Mouse (Mus musculus) stomach, postnatal 0 days (tissue): ENCODE results near the gene Gm6096. TPM values are rescaled to one million over a fixed set of nuclear protein-coding genes. Genes with fewer than 3 reads are reported as not detected.

ENCODE experiments used
- ATAC-seq: fragments of 200-750 bp; cut with Nextera tagmentation; 2 replicates; pipeline ENCODE4 v1.8.0; 2017; ENCODE audit not compliant: low FRiP score, low TSS enrichment
- DNase-seq: peaks from one replicate; pipeline ENCODE4 v3.0.0-alpha.2; 2016; ENCODE audit warnings: low spot score
- H3K27ac ChIP-seq: fragments of 300-500 bp; sonication (generic); replicated peaks from 2 replicates; pipeline ENCODE4 v1.5.1; 2014; ENCODE audit warnings: mild to moderate bottlenecking, control low read depth
- H3K27me3 ChIP-seq: fragments of 300-500 bp; sonication (generic); 2 replicates; pipeline ENCODE4 v1.6.1; 2014; ENCODE audit warnings: low read length; ENCODE audit not compliant: control insufficient read depth, insufficient read depth
- H3K36me3 ChIP-seq: fragments of 300-500 bp; sonication (generic); 2 replicates; pipeline ENCODE4 v1.6.1; 2014; ENCODE audit warnings: low read length, mixed read lengths; ENCODE audit not compliant: control insufficient read depth, insufficient read depth
- H3K4me1 ChIP-seq: fragments of 300-500 bp; sonication (generic); replicated peaks from 2 replicates; pipeline ENCODE4 v1.6.1; 2014; ENCODE audit warnings: antibody characterized with exemption; ENCODE audit not compliant: control insufficient read depth, insufficient read depth
- H3K4me2 ChIP-seq: fragments of 300-500 bp; sonication (generic); replicated peaks from 2 replicates; pipeline ENCODE4 v1.6.1; 2014; ENCODE audit warnings: low read depth, mild to moderate bottlenecking, control low read depth, moderate library complexity
- H3K4me3 ChIP-seq: fragments of 300-500 bp; sonication (generic); 2 replicates; pipeline ENCODE4 v1.5.1; 2014; ENCODE audit warnings: low read depth, low read length, control low read depth
- H3K9ac ChIP-seq: fragments of 300-500 bp; sonication (generic); 2 replicates; pipeline ENCODE4 v1.6.1; 2014; ENCODE audit warnings: mild to moderate bottlenecking, low read length, control low read depth, mixed read lengths
- H3K9me3 ChIP-seq: fragments of 300-500 bp; sonication (generic); 2 replicates; pipeline ENCODE4 v1.6.1; 2016; ENCODE audit warnings: low read length; ENCODE audit not compliant: control insufficient read depth
- CTCF ChIP-seq: IDR thresholded peaks from 2 replicates; pipeline ENCODE4 v1.5.1; 2016; ENCODE audit warnings: antibody characterized with exemption, low read depth, mild to moderate bottlenecking, moderate library complexity
- EP300 ChIP-seq: optimal IDR thresholded peaks from 2 replicates; pipeline ENCODE3; 2016; ENCODE audit warnings: antibody characterized with exemption
- WGBS: fragments of 180-500 bp; shearing (Covaris S2); extraction: QIAGEN DNeasy Blood & Tissue Kit; methylation state at CpG from one replicate; pipeline ENCODE4 v1.1.7; 2014; 5-methylcytosine and 5-hydroxymethylcytosine counted together
- polyA plus RNA-seq: library from polyadenylated mRNA; unstranded; fragments of >200 nt; fragmentation: Nextera tagmentation; extraction: Ambion mirVana; gene quantifications from 2 replicates; pipeline ENCODE4 v1.2.1, GENCODE M21; 2015

Gene Gm6096
- polyA plus RNA-seq, 1 experiment from 2014 or later = not detected

GRCm38 (mm10) chr7:34242176-34242575 is 8.7 kb upstream of the Gm6096 start:
- Histone ChIP-seq H3K4me1 (no peaks in the 10 kb centered on the region), H3K27ac (no peak overlapping the region), H3K27me3 (no peaks in the 10 kb centered on the region), H3K9ac (no peak overlapping the region), H3K4me3 (no peak overlapping the region), H3K36me3 (peaks cover 32% of the 10 kb centered on the region), H3K4me2 (no peak overlapping the region), H3K9me3 (no peaks in the 10 kb centered on the region)
- ATAC-seq (no peak), DNase-seq (no peak)
- no peak for TF ChIP-seq EP300
- TF ChIP-seq CTCF = no peak
- 95% methylated on average over 11 of the region's 11 CpGs for WGBS

DNA sequence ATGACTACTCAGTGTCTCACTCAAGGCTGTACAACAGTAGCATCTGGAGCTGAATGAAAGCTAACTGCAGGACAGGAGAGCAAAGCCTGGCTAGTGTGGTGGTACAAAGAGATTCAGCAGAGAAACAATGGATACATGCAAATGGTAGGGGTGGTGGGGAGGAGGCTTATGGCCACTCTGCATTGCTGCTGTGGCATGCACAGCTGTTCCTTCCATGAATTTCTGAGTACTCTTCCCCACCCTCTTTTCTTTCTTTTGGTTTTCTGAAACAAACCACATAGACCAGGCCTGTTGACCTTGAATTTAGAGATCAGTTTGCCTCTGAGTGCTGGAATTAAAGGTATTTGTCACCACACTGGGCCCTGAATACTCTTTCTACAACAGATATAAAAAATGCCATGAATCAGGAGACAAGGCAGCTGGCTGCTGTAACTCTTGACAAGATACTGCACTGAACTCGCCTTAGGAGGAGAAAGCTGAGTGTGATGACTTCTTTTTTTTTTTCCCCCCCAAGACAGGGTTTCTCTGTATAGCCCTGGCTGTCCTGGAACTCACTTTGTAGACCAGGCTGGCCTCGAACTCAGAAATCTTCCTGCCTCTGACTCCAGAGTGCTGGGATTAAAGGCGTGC is 3.9 kb upstream of the Gm6096 start:
- DNase-seq (no peak), ATAC-seq (no peak)
- TF ChIP-seq EP300 = no peak
- no peak for TF ChIP-seq CTCF
- no peak overlapping the region for H3K4me2 ChIP-seq
- H3K27me3 ChIP-seq = no peaks in the 10 kb centered on the region
- no peak overlapping the region for H3K9ac ChIP-seq
- H3K4me3 ChIP-seq = no peak overlapping the region
- H3K27ac ChIP-seq = no peak overlapping the region
- WGBS = 88% methylated on average over 3 of the region's 3 CpGs
- H3K4me1 ChIP-seq = no peaks in the 10 kb centered on the region
- no peaks in the 10 kb centered on the region for H3K9me3 ChIP-seq
- H3K36me3 ChIP-seq = peaks cover 22% of the 10 kb centered on the region

DNA sequence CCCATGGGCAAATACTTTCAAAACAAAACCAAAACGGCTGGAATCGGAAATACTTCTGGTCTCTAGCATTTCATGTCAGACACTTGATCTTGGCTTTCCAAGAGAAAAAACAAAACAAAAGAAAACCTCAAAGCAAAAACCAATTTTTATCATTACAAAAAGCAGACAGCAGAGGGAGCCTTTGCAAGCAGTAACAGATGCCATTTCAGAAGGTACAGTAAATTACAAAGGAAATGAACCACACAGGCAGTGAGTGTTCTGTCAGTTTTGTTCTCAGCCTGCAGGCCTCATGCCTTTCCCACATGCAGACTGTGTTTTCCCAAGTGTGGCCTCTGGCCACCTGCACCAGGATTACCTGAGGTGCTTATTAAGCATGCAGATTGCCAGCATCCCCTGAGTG is 1.2 kb downstream of the Gm6096 start:
- Histone ChIP-seq H3K4me2 (no peak overlapping the region), H3K9ac (no peak overlapping the region), H3K4me1 (no peaks in the 10 kb centered on the region), H3K9me3 (no peaks in the 10 kb centered on the region), H3K27me3 (no peaks in the 10 kb centered on the region), H3K4me3 (no peak overlapping the region), H3K27ac (no peak overlapping the region), H3K36me3 (peaks cover 26% of the 10 kb centered on the region)
- no peak for TF ChIP-seq EP300
- peak; percentile 77 for TF ChIP-seq CTCF
- ATAC-seq (no peak), DNase-seq (no peak)
- WGBS = 75% methylated on average over 2 of the region's 2 CpGs

GRCm38 (mm10) chr7:34255137-34255536 is 4.3 kb downstream of the Gm6096 start:
- no peak for TF ChIP-seq CTCF
- TF ChIP-seq EP300 = no peak
- no peak for DNase-seq
- no peak overlapping the region for H3K4me2 ChIP-seq
- H3K27me3 ChIP-seq = no peaks in the 10 kb centered on the region
- no peaks in the 10 kb centered on the region for H3K9me3 ChIP-seq
- peak; percentile 32; the same call in 1 of the 2 replicates for ATAC-seq
- no peak overlapping the region for H3K9ac ChIP-seq
- no peak overlapping the region for H3K4me3 ChIP-seq
- WGBS = 47% methylated on average over 3 of the region's 3 CpGs
- peaks cover 20% of the 10 kb centered on the region for H3K36me3 ChIP-seq
- H3K27ac ChIP-seq = no peak overlapping the region
- H3K4me1 ChIP-seq = no peaks in the 10 kb centered on the region

GRCm38 (mm10) chr7:34255916-34256315 is 5.1 kb downstream of the Gm6096 start:
- Histone ChIP-seq H3K27ac (peak overlapping the region; percentile 30; the same call in 1 of the 2 replicates), H3K4me3 (no peak overlapping the region), H3K9me3 (no peaks in the 10 kb centered on the region), H3K36me3 (peaks cover 20% of the 10 kb centered on the region), H3K4me1 (no peaks in the 10 kb centered on the region), H3K9ac (no peak overlapping the region), H3K4me2 (no peak overlapping the region), H3K27me3 (no peaks in the 10 kb centered on the region)
- DNase-seq (no peak), ATAC-seq (no peak)
- 79% methylated on average over 1 of the region's 1 CpGs for WGBS
- no peak for TF ChIP-seq EP300
- TF ChIP-seq CTCF = no peak

- H3K9me3 ChIP-seq = no peaks in the 10 kb centered on the region
- ATAC-seq (no peak), DNase-seq (no peak)
- H3K27ac ChIP-seq = no peak overlapping the region
- WGBS = 86% methylated on average over 9 of the region's 9 CpGs
- H3K4me2 ChIP-seq = no peak overlapping the region
- no peak for TF ChIP-seq EP300
- no peak for TF ChIP-seq CTCF
- no peak overlapping the region for H3K9ac ChIP-seq
- H3K4me1 ChIP-seq = no peaks in the 10 kb centered on the region
- no peak overlapping the region for H3K4me3 ChIP-seq
- H3K36me3 ChIP-seq = peaks cover 20% of the 10 kb centered on the region
- H3K27me3 ChIP-seq = no peaks in the 10 kb centered on the region
These were observed 6.4 kb downstream of the Gm6096 start for GRCm38 (mm10) chr7:34257279-34257678.
